Mouse (Mus musculus): Measurements from ENCODE around the gene Wwc1. TPM values are rescaled to one million over a fixed set of nuclear protein-coding genes. Genes with fewer than 3 reads are reported as not detected.

Gene Wwc1
- polyA plus RNA-seq, 1 experiment from 2014 or later, result 15.2 TPM

GRCm38 (mm10) chr11:35892293-35892692 is 88.0 kb downstream of the Wwc1 start:
- no peaks in the 10 kb centered on the region for H3K9me3 ChIP-seq (replicated peaks)
- H3K36me3 ChIP-seq, result peaks cover 9% of the 10 kb centered on the region; the same call in 1 of the 2 replicates
- H3K27ac ChIP-seq, result no peak overlapping the region
- WGBS, result 73% methylated on average over 9 of the region's 9 CpGs
- H3K4me1 ChIP-seq, result peaks cover 35% of the 10 kb centered on the region
- H3K4me2 ChIP-seq (replicated peaks), result no peak overlapping the region
- no peaks in the 10 kb centered on the region for H3K27me3 ChIP-seq
- H3K4me3 ChIP-seq, result no peak overlapping the region
- H3K9ac ChIP-seq, result no peak overlapping the region
- no peak for ATAC-seq (ENCODE audit: low FRiP score)

GRCm38 (mm10) chr11:35888790-35889189 is 91.5 kb downstream of the Wwc1 start:
- H3K27me3 ChIP-seq, result no peaks in the 10 kb centered on the region
- H3K4me1 ChIP-seq, result peaks cover 28% of the 10 kb centered on the region
- H3K4me3 ChIP-seq, result no peak overlapping the region
- H3K4me2 ChIP-seq (replicated peaks), result no peak overlapping the region
- 34% methylated on average over 8 of the region's 8 CpGs for WGBS
- ATAC-seq (ENCODE audit: low FRiP score), result peak; percentile 79
- H3K27ac ChIP-seq, result peak overlapping the region; percentile 64
- no peak overlapping the region for H3K9ac ChIP-seq
- H3K36me3 ChIP-seq, result peaks cover 9% of the 10 kb centered on the region; the same call in 1 of the 2 replicates
- no peaks in the 10 kb centered on the region for H3K9me3 ChIP-seq (replicated peaks)

GRCm38 (mm10) chr11:35882777-35883176 is 97.5 kb downstream of the Wwc1 start:
- Histone ChIP-seq H3K27me3 (no peaks in the 10 kb centered on the region), H3K4me3 (no peak overlapping the region), H3K4me1 (peaks cover 14% of the 10 kb centered on the region), H3K27ac (no peak overlapping the region), H3K4me2 (replicated peaks) (no peak overlapping the region), H3K9me3 (replicated peaks) (no peaks in the 10 kb centered on the region), H3K9ac (no peak overlapping the region), H3K36me3 (0 out of 2 replicates have a peak, but pooled peaks cover 3% of the 10 kb centered on the region)
- whole genome bisulfite sequencing, result 97% methylated on average over 6 of the region's 6 CpGs
- no peak for ATAC-seq (ENCODE audit: low FRiP score)

GRCm38 (mm10) chr11:35878559-35878897 is 101.8 kb downstream of the Wwc1 start:
- 0 out of 2 replicates have a peak, but pooled peaks cover 3% of the 10 kb centered on the region for H3K36me3 ChIP-seq
- WGBS, result 33% methylated on average over 4 of the region's 4 CpGs
- peaks cover 6% of the 10 kb centered on the region; the same call in 1 of the 2 replicates for H3K27me3 ChIP-seq
- ATAC-seq (ENCODE audit: low FRiP score), result no peak
- no peak overlapping the region for H3K4me2 ChIP-seq (replicated peaks)
- no peak overlapping the region for H3K9ac ChIP-seq
- H3K9me3 ChIP-seq (replicated peaks), result no peaks in the 10 kb centered on the region
- H3K27ac ChIP-seq, result peak overlapping the region; percentile 77
- H3K4me1 ChIP-seq, result peaks cover 49% of the 10 kb centered on the region
- no peak overlapping the region for H3K4me3 ChIP-seq

GRCm38 (mm10) chr11:35877651-35878558 is 102.4 kb downstream of the Wwc1 start:
- WGBS, result 38% methylated on average over 14 of the region's 14 CpGs

GRCm38 (mm10) chr11:35873624-35874244 is 106.6 kb downstream of the Wwc1 start:
- peaks cover 6% of the 10 kb centered on the region; the same call in 1 of the 2 replicates for H3K27me3 ChIP-seq
- no peak overlapping the region for H3K4me3 ChIP-seq
- peak overlapping the region; percentile 22 for H3K4me2 ChIP-seq (replicated peaks)
- H3K27ac ChIP-seq, result peak overlapping the region; percentile 55
- H3K9me3 ChIP-seq (replicated peaks), result no peaks in the 10 kb centered on the region
- peaks cover 20% of the 10 kb centered on the region; the same call in 1 of the 2 replicates for H3K36me3 ChIP-seq
- 35% methylated on average over 21 of the region's 21 CpGs for WGBS
- peaks cover 47% of the 10 kb centered on the region for H3K4me1 ChIP-seq
- ATAC-seq (ENCODE audit: low FRiP score), result peak; percentile 43
- H3K9ac ChIP-seq, result 0 out of 2 replicates have a peak overlapping the region, but pooled peaks have one; percentile 41

More at GRCm38 (mm10) chr11:35877651-35878558, 102.4 kb downstream of the Wwc1 start:
- H3K27ac ChIP-seq, result peak overlapping the region; percentile 77
- peaks cover 6% of the 10 kb centered on the region; the same call in 1 of the 2 replicates for H3K27me3 ChIP-seq
- 0 out of 2 replicates have a peak, but pooled peaks cover 1% of the 10 kb centered on the region for H3K36me3 ChIP-seq
- peaks cover 51% of the 10 kb centered on the region for H3K4me1 ChIP-seq
- no peak overlapping the region for H3K4me2 ChIP-seq (replicated peaks)
- peak; percentile 79 for ATAC-seq (ENCODE audit: low FRiP score)
- H3K4me3 ChIP-seq, result no peak overlapping the region
- H3K9me3 ChIP-seq (replicated peaks), result no peaks in the 10 kb centered on the region
- no peak overlapping the region for H3K9ac ChIP-seq

GRCm38 (mm10) chr11:35870961-35871360 is 109.4 kb downstream of the Wwc1 start:
- Histone ChIP-seq H3K4me1 (peaks cover 31% of the 10 kb centered on the region), H3K27me3 (peaks cover 4% of the 10 kb centered on the region; the same call in 1 of the 2 replicates), H3K4me3 (no peak overlapping the region), H3K9me3 (replicated peaks) (no peaks in the 10 kb centered on the region), H3K36me3 (peaks cover 23% of the 10 kb centered on the region; the same call in 1 of the 2 replicates), H3K9ac (no peak overlapping the region), H3K4me2 (replicated peaks) (no peak overlapping the region), H3K27ac (no peak overlapping the region)
- no peak for ATAC-seq (ENCODE audit: low FRiP score)
- 80% methylated on average over 9 of the region's 9 CpGs for WGBS

- peaks cover 30% of the 10 kb centered on the region for H3K4me1 ChIP-seq
- H3K27ac ChIP-seq, result peak overlapping the region; percentile 93
- no peaks in the 10 kb centered on the region for H3K9me3 ChIP-seq (replicated peaks)
- no peaks in the 10 kb centered on the region for H3K27me3 ChIP-seq
- H3K36me3 ChIP-seq, result peaks cover 26% of the 10 kb centered on the region; the same call in 1 of the 2 replicates
- no peak for ATAC-seq (ENCODE audit: low FRiP score)
- H3K4me2 ChIP-seq (replicated peaks), result no peak overlapping the region
- H3K4me3 ChIP-seq, result no peak overlapping the region
- H3K9ac ChIP-seq, result no peak overlapping the region
- 60% methylated on average over 7 of the region's 7 CpGs for WGBS
Measured at GRCm38 (mm10) chr11:35866140-35866539, 114.2 kb downstream of the Wwc1 start.

GRCm38 (mm10) chr11:35864981-35865604 is 115.2 kb downstream of the Wwc1 start:
- peaks cover 30% of the 10 kb centered on the region for H3K4me1 ChIP-seq
- peak overlapping the region; percentile 32 for H3K4me2 ChIP-seq (replicated peaks)
- WGBS, result 15% methylated on average over 9 of the region's 9 CpGs
- H3K9me3 ChIP-seq (replicated peaks), result no peaks in the 10 kb centered on the region
- no peak overlapping the region for H3K4me3 ChIP-seq
- peak overlapping the region; percentile 39; the same call in 1 of the 2 replicates for H3K9ac ChIP-seq
- H3K27me3 ChIP-seq, result no peaks in the 10 kb centered on the region
- peaks cover 19% of the 10 kb centered on the region; the same call in 1 of the 2 replicates for H3K36me3 ChIP-seq
- peak; percentile 92 for ATAC-seq (ENCODE audit: low FRiP score)
- peak overlapping the region; percentile 93 for H3K27ac ChIP-seq

- H3K4me3 ChIP-seq, result no peak overlapping the region
- no peaks in the 10 kb centered on the region for H3K9me3 ChIP-seq (replicated peaks)
- H3K9ac ChIP-seq, result no peak overlapping the region
- H3K36me3 ChIP-seq, result peaks cover 10% of the 10 kb centered on the region; the same call in 1 of the 2 replicates
- no peak overlapping the region for H3K4me2 ChIP-seq (replicated peaks)
- WGBS, result 90% methylated on average over 5 of the region's 5 CpGs
- H3K4me1 ChIP-seq, result peaks cover 34% of the 10 kb centered on the region
- H3K27ac ChIP-seq, result peak overlapping the region; percentile 93; the same call in 1 of the 2 replicates
- H3K27me3 ChIP-seq, result no peaks in the 10 kb centered on the region
- ATAC-seq (ENCODE audit: low FRiP score), result no peak
Measured at GRCm38 (mm10) chr11:35863653-35864052, 116.7 kb downstream of the Wwc1 start.

- Histone ChIP-seq H3K4me1 (peaks cover 36% of the 10 kb centered on the region), H3K27ac (peak overlapping the region; percentile 84), H3K9ac (no peak overlapping the region), H3K9me3 (replicated peaks) (no peaks in the 10 kb centered on the region), H3K4me3 (no peak overlapping the region), H3K36me3 (0 out of 2 replicates have a peak, but pooled peaks cover 7% of the 10 kb centered on the region), H3K27me3 (no peaks in the 10 kb centered on the region), H3K4me2 (replicated peaks) (no peak overlapping the region)
- no peak for ATAC-seq (ENCODE audit: low FRiP score)
- WGBS, result 64% methylated on average over 12 of the region's 12 CpGs
Measured at GRCm38 (mm10) chr11:35857395-35858067, 122.8 kb downstream of the Wwc1 start.
